Mouse (Mus musculus) heart, embryonic 14.5 days (tissue): Measurements from ENCODE around the gene Os9. TPM values are rescaled to one million over a fixed set of nuclear protein-coding genes. Genes with fewer than 3 reads are reported as not detected.

Experiments used
- ATAC-seq: fragments of 200-750 bp; cut with Nextera tagmentation; 2 replicates; pipeline ENCODE4 v1.8.0; 2017; ENCODE audit warnings: low read depth, moderate TSS enrichment; ENCODE audit not compliant: insufficient number of reproducible peaks, insufficient read depth, low FRiP score
- H3K27ac ChIP-seq, 2 experiments: fragments of 200-500 bp in 1 of 2; fragments of 300-500 bp in 1 of 2; sonication (generic) in 1 of 2; replicated peaks in 1 of 2; 2 replicates each; pipeline ENCODE4 v1.5.1; 2012 to 2014; ENCODE audit warnings: low read depth in 2 of 2, low read length in 2 of 2, control low read depth in 1 of 2, mild to moderate bottlenecking in 1 of 2, mixed read lengths in 1 of 2; ENCODE audit not compliant: control insufficient read depth in 1 of 2, insufficient read depth in 1 of 2
- H3K27me3 ChIP-seq: fragments of 300-500 bp; sonication (generic); 2 replicates; pipeline ENCODE4 v1.6.1; 2014; ENCODE audit warnings: mild to moderate bottlenecking, low read length, control low read depth; ENCODE audit not compliant: control insufficient read depth, insufficient read depth
- H3K36me3 ChIP-seq: fragments of 300-500 bp; sonication (generic); 2 replicates; pipeline ENCODE4 v1.6.1; 2014; ENCODE audit warnings: mild to moderate bottlenecking, control low read depth, low read length, mixed read lengths; ENCODE audit not compliant: control insufficient read depth, insufficient read depth
- H3K4me1 ChIP-seq, 2 experiments: fragments of 200-500 bp in 1 of 2; fragments of 300-500 bp in 1 of 2; sonication (generic) in 1 of 2; 2 replicates each; pipeline ENCODE4 v1.6.1; 2012 to 2014; ENCODE audit warnings: low read length in 2 of 2, control low read depth in 1 of 2, mixed read lengths in 1 of 2; ENCODE audit not compliant: control insufficient read depth in 2 of 2, insufficient read depth in 2 of 2
- H3K4me2 ChIP-seq: fragments of 300-500 bp; sonication (generic); 2 replicates; pipeline ENCODE4 v1.6.1; 2014; ENCODE audit warnings: mild to moderate bottlenecking, low read length
- H3K4me3 ChIP-seq, 2 experiments: fragments of 200-500 bp in 1 of 2; fragments of 300-500 bp in 1 of 2; sonication (generic) in 1 of 2; 2 replicates each; pipeline ENCODE4 v1.5.1; 2012 to 2014; ENCODE audit warnings: low read length in 2 of 2, mild to moderate bottlenecking in 2 of 2, control low read depth in 1 of 2, low read depth in 1 of 2, moderate library complexity in 1 of 2; ENCODE audit not compliant: control insufficient read depth in 1 of 2, insufficient read depth in 1 of 2
- H3K9ac ChIP-seq: fragments of 300-500 bp; sonication (generic); 2 replicates; pipeline ENCODE4 v1.6.1; 2014; ENCODE audit warnings: mild to moderate bottlenecking, low read length
- H3K9me3 ChIP-seq: fragments of 300-500 bp; sonication (generic); 2 replicates; pipeline ENCODE4 v1.6.1; 2016; ENCODE audit warnings: low read length, control low read depth; ENCODE audit not compliant: control insufficient read depth
- WGBS: fragments of 180-500 bp; shearing (Covaris S2); extraction: QIAGEN DNeasy Blood & Tissue Kit; methylation state at CpG from one replicate; pipeline ENCODE4 v1.1.7; 2014; 5-methylcytosine and 5-hydroxymethylcytosine counted together
- polyA plus RNA-seq: library from polyadenylated mRNA; unstranded; fragments of >200 nt; fragmentation: Nextera tagmentation; extraction: Ambion mirVana; gene quantifications from 2 replicates; pipeline ENCODE4 v1.2.1, GENCODE M21; 2014

Os9 gene
- polyA plus RNA-seq, 1 experiment from 2014 or later: 28.3 TPM

DNA sequence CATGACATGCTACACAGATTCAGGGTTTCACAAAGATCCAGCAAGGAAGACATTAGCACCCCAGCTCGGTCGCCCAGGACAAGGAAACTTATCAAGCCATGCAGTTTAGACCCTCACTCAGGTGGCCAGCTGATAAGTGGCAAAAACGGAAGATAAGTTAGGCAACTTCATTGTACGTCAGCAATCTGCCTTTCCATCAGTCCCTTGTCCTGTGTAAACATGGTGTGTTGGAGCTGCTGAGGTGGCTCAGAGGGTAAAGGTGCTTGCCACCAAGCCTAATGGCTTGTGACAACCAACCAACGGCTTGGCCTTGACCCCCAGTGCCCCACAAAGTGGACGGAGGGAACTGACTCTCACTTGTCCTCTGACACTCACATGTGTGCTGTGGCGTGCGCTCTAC, 20.5 kb downstream of the Os9 start:
- no peak overlapping the region for H3K4me3 ChIP-seq
- H3K9me3 ChIP-seq: no peaks in the 10 kb centered on the region
- H3K4me1 ChIP-seq: no peaks in the 10 kb centered on the region
- peaks cover 34% of the 10 kb centered on the region for H3K36me3 ChIP-seq
- H3K27ac ChIP-seq: no peak overlapping the region
- 70% methylated on average over 8 of the region's 8 CpGs for WGBS
- no peak overlapping the region for H3K9ac ChIP-seq
- no peak for ATAC-seq
- no peaks in the 10 kb centered on the region for H3K27me3 ChIP-seq
- no peak overlapping the region for H3K4me2 ChIP-seq

DNA sequence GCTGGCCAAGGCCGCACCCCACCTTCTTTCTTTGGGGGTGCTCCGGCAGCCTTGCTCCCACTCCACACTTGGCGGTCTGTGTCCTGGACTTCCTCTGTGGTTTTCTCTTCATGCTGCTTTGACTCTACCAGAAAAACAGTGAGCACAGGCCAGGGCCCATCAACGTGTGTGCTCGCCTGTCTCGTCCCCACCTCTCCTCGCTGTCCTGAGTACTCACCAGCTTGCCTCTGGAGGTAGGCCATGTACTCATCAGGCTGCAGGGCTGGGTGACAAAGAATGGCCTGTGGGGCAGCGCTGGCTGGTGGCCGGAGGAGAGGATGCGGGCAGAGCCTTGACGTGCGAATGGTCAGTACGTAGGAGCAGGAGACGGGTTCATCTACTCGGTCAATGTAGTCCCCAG, 21.1 kb downstream of the Os9 start:
- no peaks in the 10 kb centered on the region for H3K9me3 ChIP-seq

DNA sequence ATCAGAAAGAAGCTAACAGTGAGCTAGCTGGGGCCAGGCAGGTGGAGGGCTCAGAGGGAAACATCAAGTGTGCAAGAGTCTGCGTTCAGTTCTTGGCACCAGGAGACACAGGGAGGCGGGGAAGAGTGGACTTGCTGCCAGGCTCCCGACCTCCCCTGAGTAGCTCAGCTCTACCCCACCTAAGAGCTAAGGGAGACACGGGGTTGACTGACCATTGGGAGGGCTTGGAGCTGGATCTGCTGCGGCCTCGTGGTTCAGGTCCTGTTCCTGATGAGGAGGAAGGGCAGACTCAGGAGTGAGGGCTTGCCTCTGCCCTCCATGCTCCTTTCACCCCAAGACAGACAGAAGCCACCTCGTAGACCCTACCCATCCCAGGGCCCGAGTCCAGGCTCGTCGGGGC, 21.7 kb downstream of the Os9 start:
- Histone ChIP-seq H3K27me3 (no peaks in the 10 kb centered on the region), H3K4me1 (peaks cover 9% of the 10 kb centered on the region in 2 experiments), H3K9me3 (no peaks in the 10 kb centered on the region), H3K4me3 (no peak overlapping the region), H3K4me2 (no peak overlapping the region), H3K27ac (no peak overlapping the region), H3K36me3 (peaks cover 34% of the 10 kb centered on the region), H3K9ac (no peak overlapping the region)
- 85% methylated on average over 10 of the region's 10 CpGs for WGBS
- ATAC-seq: no peak

More for the DNA sequence above, 21.1 kb downstream of the Os9 start:
- Histone ChIP-seq H3K4me1 (peaks cover 2 to 4% of the 10 kb centered on the region in 2 experiments), H3K9ac (no peak overlapping the region), H3K4me3 (no peak overlapping the region), H3K36me3 (peaks cover 34% of the 10 kb centered on the region), H3K27me3 (no peaks in the 10 kb centered on the region), H3K4me2 (no peak overlapping the region), H3K27ac (no peak overlapping the region)
- WGBS: 90% methylated on average over 15 of the region's 15 CpGs
- no peak for ATAC-seq

DNA sequence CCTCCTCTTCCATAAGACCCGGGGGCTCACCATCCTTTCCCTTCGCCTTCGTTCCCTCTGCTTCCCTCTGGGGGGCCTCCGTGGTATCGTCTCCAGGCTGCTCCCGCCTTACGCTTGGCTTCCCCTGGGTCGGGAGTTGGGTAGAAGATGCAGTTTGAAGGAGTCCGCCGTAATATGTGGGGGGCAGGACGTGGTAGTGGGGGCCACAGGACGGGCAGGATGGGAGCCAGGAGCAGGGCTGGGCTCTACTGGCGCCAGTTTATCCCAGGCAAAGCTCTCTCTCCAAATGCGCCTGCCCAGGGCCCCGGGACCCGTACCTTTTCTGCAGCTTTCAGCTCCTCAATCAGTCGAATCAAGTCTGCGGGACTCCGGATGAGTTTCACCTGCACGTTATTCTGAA, 22.4 kb downstream of the Os9 start:
- Histone ChIP-seq H3K4me2 (no peak overlapping the region), H3K36me3 (peaks cover 34% of the 10 kb centered on the region), H3K4me3 (no peak overlapping the region), H3K27ac (no peak overlapping the region), H3K4me1 (peaks cover 10 to 11% of the 10 kb centered on the region in 2 experiments), H3K9me3 (no peaks in the 10 kb centered on the region), H3K9ac (no peak overlapping the region), H3K27me3 (peaks cover 2% of the 10 kb centered on the region)
- ATAC-seq: no peak
- 78% methylated on average over 20 of the region's 20 CpGs for WGBS

DNA sequence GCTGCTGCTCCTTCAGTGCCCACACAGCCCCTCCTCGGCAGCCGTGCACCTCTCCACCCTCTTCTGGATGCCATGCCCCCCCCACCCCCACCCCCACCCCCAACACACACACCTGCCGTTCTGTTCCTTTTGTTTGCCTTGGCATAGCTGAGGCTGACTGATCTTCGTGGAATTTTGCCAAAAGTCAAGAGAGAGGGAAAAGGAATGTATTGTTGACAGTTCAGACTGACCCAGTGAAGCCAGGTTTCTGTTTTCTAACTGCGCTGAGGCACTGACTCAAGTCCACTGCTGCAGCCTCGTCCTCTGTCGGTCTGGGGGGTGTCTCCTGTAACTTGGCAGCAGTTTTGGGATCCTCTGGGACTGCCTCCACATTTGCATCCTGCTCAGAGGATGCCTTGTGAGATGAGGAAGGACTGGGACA, 26.5 kb downstream of the Os9 start:
- H3K9me3 ChIP-seq: no peaks in the 10 kb centered on the region
- H3K36me3 ChIP-seq: peaks cover 28% of the 10 kb centered on the region
- peak overlapping the region; percentile 21; the same call in 1 of the 2 replicates for H3K4me2 ChIP-seq
- no peak overlapping the region for H3K9ac ChIP-seq
- peaks cover 10 to 20% of the 10 kb centered on the region in 2 experiments for H3K4me1 ChIP-seq
- no peak overlapping the region for H3K4me3 ChIP-seq
- H3K27me3 ChIP-seq: peaks cover 44% of the 10 kb centered on the region
- WGBS: 9% methylated on average over 5 of the region's 7 CpGs
- no peak overlapping the region for H3K27ac ChIP-seq
- no peak for ATAC-seq

DNA sequence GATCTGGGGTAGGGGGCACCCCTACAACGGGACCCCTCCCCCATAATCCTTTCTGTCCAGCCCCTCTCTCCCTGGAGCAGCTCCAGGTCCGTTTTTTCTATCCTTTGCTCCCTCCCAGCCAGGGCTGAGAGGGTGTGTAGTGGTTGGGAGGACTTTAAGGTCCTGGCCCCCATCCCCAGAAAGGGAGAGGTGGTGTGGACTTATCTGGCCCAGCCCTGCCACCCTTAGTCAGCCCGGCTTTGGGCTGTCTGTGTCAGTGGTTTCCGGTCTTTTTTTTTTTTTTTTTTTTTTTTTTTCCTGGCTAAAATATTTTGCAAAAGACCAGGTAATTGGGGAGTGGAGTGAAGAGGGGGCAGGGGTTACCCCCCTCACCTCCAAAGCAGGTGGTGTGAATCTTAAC, 28.2 kb downstream of the Os9 start:
- H3K9ac ChIP-seq: no peak overlapping the region
- no peak overlapping the region for H3K27ac ChIP-seq
- H3K27me3 ChIP-seq: peaks cover 60% of the 10 kb centered on the region
- peaks cover 10 to 20% of the 10 kb centered on the region in 2 experiments for H3K4me1 ChIP-seq
- H3K9me3 ChIP-seq: no peaks in the 10 kb centered on the region
- H3K4me3 ChIP-seq: no peak overlapping the region
- peaks cover 12% of the 10 kb centered on the region for H3K36me3 ChIP-seq
- WGBS: 45% methylated on average over 4 of the region's 4 CpGs
- ATAC-seq: no peak
- H3K4me2 ChIP-seq: no peak overlapping the region

DNA sequence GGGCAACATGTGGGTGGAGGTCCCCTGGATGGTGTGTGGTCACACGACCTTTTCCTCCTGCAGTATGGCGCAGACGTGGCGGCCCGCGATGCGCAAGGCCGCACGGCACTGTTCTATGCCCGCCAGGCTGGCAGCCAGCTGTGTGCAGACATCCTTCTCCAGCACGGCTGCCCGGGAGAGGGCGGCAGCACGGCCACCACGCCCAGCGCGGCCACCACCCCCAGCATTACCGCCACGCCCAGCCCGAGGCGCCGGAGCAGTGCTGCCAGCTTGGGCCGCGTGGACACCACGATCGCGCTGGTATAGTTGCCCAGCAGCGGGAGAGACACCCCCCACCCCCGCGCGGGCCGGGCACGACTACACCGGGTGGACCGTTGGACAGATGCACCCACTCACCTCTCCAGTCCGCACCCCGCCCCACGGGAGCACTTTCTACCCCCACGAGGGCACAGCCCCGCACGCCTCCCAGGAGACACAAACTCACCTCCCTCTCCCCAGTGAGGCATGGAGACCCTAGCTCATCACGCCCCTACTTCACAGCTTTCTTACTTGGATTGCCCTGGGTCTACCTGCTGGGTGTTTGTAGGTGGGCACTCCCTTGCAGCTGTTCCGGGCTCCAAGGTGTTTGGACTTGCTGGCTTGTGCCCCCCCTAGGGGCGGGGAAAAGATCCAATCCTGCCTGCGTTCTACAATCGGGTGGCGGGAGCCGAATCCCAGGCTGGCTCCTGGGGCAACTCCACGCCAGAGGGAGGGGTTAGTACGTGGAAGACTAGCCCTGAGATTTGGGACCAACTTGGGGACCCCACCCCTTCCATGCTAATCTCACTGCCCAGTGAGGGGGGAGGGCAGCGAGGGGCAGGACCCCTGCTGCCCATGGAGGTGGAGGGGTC, 29.2 kb downstream of the Os9 start:
- ATAC-seq: no peak

More for the DNA sequence above, 29.2 kb downstream of the Os9 start:
- 10% methylated on average over 50 of the region's 51 CpGs for WGBS
- H3K27me3 ChIP-seq: peaks cover 69% of the 10 kb centered on the region
- peaks cover 9% of the 10 kb centered on the region for H3K36me3 ChIP-seq
- no peak overlapping the region for H3K27ac ChIP-seq
- no peak overlapping the region for H3K9ac ChIP-seq
- H3K4me1 ChIP-seq: peaks cover 10 to 20% of the 10 kb centered on the region in 2 experiments
- no peaks in the 10 kb centered on the region for H3K9me3 ChIP-seq
- peak overlapping the region; percentile 43 for H3K4me2 ChIP-seq
- peak overlapping the region in 1 of 2 experiments; percentile 16; a peak in 2 of 4 replicates for H3K4me3 ChIP-seq
